In genomic region chr2:170969430-170969829, GRCm38 (mm10) we compare ENCODE assay signal across 29 mouse cellular contexts.
DNase-seq lines count a peak whose midpoint lies in the region; ATAC-seq and TF ChIP-seq lines count a peak whose summit lies in the region.
"Had no signal": no experiment of that assay in that cellular context is flagged by ENCODE, and none has a peak within 500 bp of the region (broad histone marks: within the 10 kb centered on the region; RNA-seq: fewer than 3 reads in every experiment).

No protein-coding gene starts in this region.

- no peaks in the 10 kb centered on the region for H3K27me3 ChIP-seq in kidney, embryonic 15.5 days
- no peaks in the 10 kb centered on the region for H3K27me3 ChIP-seq in lung, embryonic 14.5 days (ENCODE audit: insufficient read depth, low read length)
- no peaks in the 10 kb centered on the region for H3K27me3 ChIP-seq in embryonic facial prominence, embryonic 12.5 days
- H3K27me3 ChIP-seq: forebrain, embryonic 15.5 days; hindbrain, embryonic 13.5 days; midbrain, embryonic 12.5 days; neural tube, embryonic 12.5 days had no signal

- TF ChIP-seq CTCF in lung, embryonic 14.5 days (IDR thresholded peaks at IDR 0.05; ENCODE audit: low read depth) = no peak

- H3K27ac ChIP-seq in kidney, embryonic 15.5 days = 0 out of 2 replicates have a peak overlapping the region, but pooled peaks have one; percentile 48
- no peak overlapping the region for H3K27ac ChIP-seq in lung, embryonic 14.5 days (ENCODE audit: low read depth)
- H3K27ac ChIP-seq in embryonic facial prominence, embryonic 12.5 days = 0 out of 2 replicates have a peak overlapping the region, but pooled peaks have one; percentile 25
- H3K27ac ChIP-seq: forebrain, embryonic 15.5 days; gastrocnemius, adult 2 months; hindbrain, embryonic 13.5 days; liver, embryonic 14.5 days; midbrain, embryonic 12.5 days; neural tube, embryonic 12.5 days had no signal

- no peak for DNase-seq in kidney, adult 9 months
- DNase-seq in lung, embryonic 14.5 days = peak; percentile 23
- no peak for DNase-seq in lung, postnatal 14 days
- no peak for DNase-seq in urinary bladder, postnatal 25 days (ENCODE audit: low spot score)
- no peak for DNase-seq in cerebellum, postnatal 25 days
- DNase-seq: adrenal gland, postnatal 14 days; cerebellum, adult 11-12 months; cerebellum, postnatal 10 days; gastrocnemius, adult 2 months; gastrocnemius, postnatal 36 days; heart, adult 18-20 months; heart, postnatal 4 days; kidney, postnatal 25 days; liver; lung, adult 2 months; right cerebral cortex, adult 18-20 months; spleen, adult 18-20 months; thymus, adult 2 months; thymus, postnatal 36 days had no signal

- 31% methylated on average over 3 of the region's 3 CpGs for WGBS in kidney, embryonic 15.5 days
- 50% methylated on average over 3 of the region's 3 CpGs for WGBS in lung, embryonic 14.5 days
- 48% methylated on average over 3 of the region's 3 CpGs for WGBS in embryonic facial prominence, embryonic 12.5 days

- H3K9ac ChIP-seq in kidney, embryonic 15.5 days = no peak overlapping the region
- H3K9ac ChIP-seq in lung, embryonic 14.5 days = no peak overlapping the region
- no peak overlapping the region for H3K9ac ChIP-seq in embryonic facial prominence, embryonic 12.5 days
- H3K9ac ChIP-seq: forebrain, embryonic 15.5 days; hindbrain, embryonic 13.5 days; liver, embryonic 14.5 days; midbrain, embryonic 12.5 days; neural tube, embryonic 12.5 days had no signal

- peaks cover 3% of the 10 kb centered on the region; the same call in 1 of the 2 replicates for H3K9me3 ChIP-seq in kidney, embryonic 15.5 days (replicated peaks)
- no peaks in the 10 kb centered on the region for H3K9me3 ChIP-seq in lung, embryonic 14.5 days (ENCODE audit: low read depth, low read length)
- no peaks in the 10 kb centered on the region for H3K9me3 ChIP-seq in embryonic facial prominence, embryonic 12.5 days
- H3K9me3 ChIP-seq: forebrain, embryonic 15.5 days; hindbrain, embryonic 13.5 days; midbrain, embryonic 12.5 days had no signal

- no peak overlapping the region for H3K4me3 ChIP-seq in kidney, embryonic 15.5 days (replicated peaks)
- no peak overlapping the region for H3K4me3 ChIP-seq in lung, embryonic 14.5 days (ENCODE audit: low read depth, low read length)
- H3K4me3 ChIP-seq in embryonic facial prominence, embryonic 12.5 days = no peak overlapping the region
- H3K4me3 ChIP-seq: forebrain, embryonic 15.5 days; gastrocnemius, adult 2 months; hindbrain, embryonic 13.5 days; midbrain, embryonic 12.5 days; myocyte; neural tube, embryonic 12.5 days had no signal

- H3K36me3 ChIP-seq in kidney, embryonic 15.5 days = no peaks in the 10 kb centered on the region
- H3K36me3 ChIP-seq in lung, embryonic 14.5 days (ENCODE audit: insufficient read depth) = no peaks in the 10 kb centered on the region
- no peaks in the 10 kb centered on the region for H3K36me3 ChIP-seq in embryonic facial prominence, embryonic 12.5 days
- H3K36me3 ChIP-seq: forebrain, embryonic 15.5 days; hindbrain, embryonic 13.5 days; midbrain, embryonic 12.5 days; neural tube, embryonic 12.5 days had no signal

- H3K4me2 ChIP-seq in kidney, embryonic 15.5 days = no peak overlapping the region
- no peak overlapping the region for H3K4me2 ChIP-seq in lung, embryonic 14.5 days
- H3K4me2 ChIP-seq in embryonic facial prominence, embryonic 12.5 days (replicated peaks) = no peak overlapping the region
- H3K4me2 ChIP-seq: forebrain, embryonic 15.5 days; heart, embryonic 11.5 days; hindbrain, embryonic 13.5 days; midbrain, embryonic 12.5 days; neural tube, embryonic 12.5 days had no signal

- peaks cover 6% of the 10 kb centered on the region for H3K4me1 ChIP-seq in kidney, embryonic 15.5 days
- H3K4me1 ChIP-seq in lung, embryonic 14.5 days (ENCODE audit: insufficient read depth) = no peaks in the 10 kb centered on the region
- H3K4me1 ChIP-seq in embryonic facial prominence, embryonic 12.5 days = 0 out of 2 replicates have a peak, but pooled peaks cover 3% of the 10 kb centered on the region
- H3K4me1 ChIP-seq: forebrain, embryonic 15.5 days; hindbrain, embryonic 13.5 days; midbrain, embryonic 12.5 days; neural tube, embryonic 12.5 days had no signal

- peak; percentile 78 for ATAC-seq in kidney, embryonic 15.5 days (replicated peaks; ENCODE audit: low FRiP score)
- peak; percentile 49; the same call in 1 of the 2 replicates for ATAC-seq in lung, embryonic 14.5 days (ENCODE audit: insufficient read depth)
- ATAC-seq in embryonic facial prominence, embryonic 12.5 days (ENCODE audit: insufficient number of reproducible peaks, insufficient read depth, low FRiP score, low TSS enrichment) = peak; percentile 35; the same call in 1 of the 2 replicates
- ATAC-seq: forebrain, embryonic 15.5 days; intestine, embryonic 16.5 days had no signal
